Mouse (Mus musculus) heart, embryonic 14.5 days (tissue): Measurements from ENCODE around the gene Epb41. TPM values are rescaled to one million over a fixed set of nuclear protein-coding genes. Genes with fewer than 3 reads are reported as not detected.
A peak's percentile ranks its signal among the peaks of the same experiment; 100 is the strongest.

Source experiments
- ATAC-seq: fragments of 200-750 bp; cut with Nextera tagmentation; 2 replicates; pipeline ENCODE4 v1.8.0; 2017; ENCODE audit warnings: low read depth, moderate TSS enrichment; ENCODE audit not compliant: insufficient number of reproducible peaks, insufficient read depth, low FRiP score
- H3K27ac ChIP-seq, 2 experiments: fragments of 200-500 bp in 1 of 2; fragments of 300-500 bp in 1 of 2; sonication (generic) in 1 of 2; replicated peaks in 1 of 2; 2 replicates each; pipeline ENCODE4 v1.5.1; 2012 to 2014; ENCODE audit warnings: low read depth in 2 of 2, low read length in 2 of 2, control low read depth in 1 of 2, mild to moderate bottlenecking in 1 of 2, mixed read lengths in 1 of 2; ENCODE audit not compliant: control insufficient read depth in 1 of 2, insufficient read depth in 1 of 2
- H3K27me3 ChIP-seq: fragments of 300-500 bp; sonication (generic); 2 replicates; pipeline ENCODE4 v1.6.1; 2014; ENCODE audit warnings: mild to moderate bottlenecking, low read length, control low read depth; ENCODE audit not compliant: control insufficient read depth, insufficient read depth
- H3K36me3 ChIP-seq: fragments of 300-500 bp; sonication (generic); 2 replicates; pipeline ENCODE4 v1.6.1; 2014; ENCODE audit warnings: mild to moderate bottlenecking, control low read depth, low read length, mixed read lengths; ENCODE audit not compliant: control insufficient read depth, insufficient read depth
- H3K4me1 ChIP-seq, 2 experiments: fragments of 200-500 bp in 1 of 2; fragments of 300-500 bp in 1 of 2; sonication (generic) in 1 of 2; 2 replicates each; pipeline ENCODE4 v1.6.1; 2012 to 2014; ENCODE audit warnings: low read length in 2 of 2, control low read depth in 1 of 2, mixed read lengths in 1 of 2; ENCODE audit not compliant: control insufficient read depth in 2 of 2, insufficient read depth in 2 of 2
- H3K4me2 ChIP-seq: fragments of 300-500 bp; sonication (generic); 2 replicates; pipeline ENCODE4 v1.6.1; 2014; ENCODE audit warnings: mild to moderate bottlenecking, low read length
- H3K4me3 ChIP-seq, 2 experiments: fragments of 200-500 bp in 1 of 2; fragments of 300-500 bp in 1 of 2; sonication (generic) in 1 of 2; 2 replicates each; pipeline ENCODE4 v1.5.1; 2012 to 2014; ENCODE audit warnings: low read length in 2 of 2, mild to moderate bottlenecking in 2 of 2, control low read depth in 1 of 2, low read depth in 1 of 2, moderate library complexity in 1 of 2; ENCODE audit not compliant: control insufficient read depth in 1 of 2, insufficient read depth in 1 of 2
- H3K9ac ChIP-seq: fragments of 300-500 bp; sonication (generic); 2 replicates; pipeline ENCODE4 v1.6.1; 2014; ENCODE audit warnings: mild to moderate bottlenecking, low read length
- H3K9me3 ChIP-seq: fragments of 300-500 bp; sonication (generic); 2 replicates; pipeline ENCODE4 v1.6.1; 2016; ENCODE audit warnings: low read length, control low read depth; ENCODE audit not compliant: control insufficient read depth
- WGBS: fragments of 180-500 bp; shearing (Covaris S2); extraction: QIAGEN DNeasy Blood & Tissue Kit; methylation state at CpG from one replicate; pipeline ENCODE4 v1.1.7; 2014; 5-methylcytosine and 5-hydroxymethylcytosine counted together
- polyA plus RNA-seq: library from polyadenylated mRNA; unstranded; fragments of >200 nt; fragmentation: Nextera tagmentation; extraction: Ambion mirVana; gene quantifications from 2 replicates; pipeline ENCODE4 v1.2.1, GENCODE M21; 2014

Gene Epb41
- polyA plus RNA-seq, 1 experiment from 2014 or later = 45.7 TPM

GRCm38 (mm10) chr4:132039975-132040645 lies 35.0 kb downstream of the Epb41 start:
- Histone ChIP-seq H3K4me1 (peaks cover 5 to 26% of the 10 kb centered on the region in 2 experiments), H3K27ac (no peak overlapping the region; a peak in 1 of 4 replicates), H3K9ac (no peak overlapping the region), H3K4me3 (no peak overlapping the region), H3K4me2 (no peak overlapping the region), H3K36me3 (no peaks in the 10 kb centered on the region), H3K27me3 (no peaks in the 10 kb centered on the region), H3K9me3 (no peaks in the 10 kb centered on the region)
- WGBS = 75% methylated on average over 8 of the region's 8 CpGs
- ATAC-seq = no peak

- Histone ChIP-seq H3K4me3 (no peak overlapping the region), H3K27me3 (no peaks in the 10 kb centered on the region), H3K9me3 (no peaks in the 10 kb centered on the region), H3K27ac (no peak overlapping the region; a peak in 1 of 4 replicates), H3K9ac (no peak overlapping the region), H3K4me1 (peaks cover 5 to 23% of the 10 kb centered on the region in 2 experiments), H3K36me3 (no peaks in the 10 kb centered on the region), H3K4me2 (no peak overlapping the region)
- WGBS = 86% methylated on average over 2 of the region's 2 CpGs
- ATAC-seq = no peak
Observed at GRCm38 (mm10) chr4:132039521-132039920, 35.6 kb downstream of the Epb41 start.

- Histone ChIP-seq H3K36me3 (no peaks in the 10 kb centered on the region), H3K9ac (no peak overlapping the region), H3K4me2 (no peak overlapping the region), H3K27ac (no peak overlapping the region), H3K9me3 (no peaks in the 10 kb centered on the region), H3K4me3 (no peak overlapping the region), H3K4me1 (peaks cover 5 to 16% of the 10 kb centered on the region in 2 experiments), H3K27me3 (no peaks in the 10 kb centered on the region)
- ATAC-seq = no peak
- 69% methylated on average over 2 of the region's 2 CpGs for WGBS
Observed at GRCm38 (mm10) chr4:132038809-132039208, 36.3 kb downstream of the Epb41 start.

GRCm38 (mm10) chr4:132037991-132038390 lies 37.1 kb downstream of the Epb41 start:
- Histone ChIP-seq H3K9me3 (no peaks in the 10 kb centered on the region), H3K27me3 (no peaks in the 10 kb centered on the region), H3K9ac (no peak overlapping the region), H3K4me2 (no peak overlapping the region), H3K36me3 (no peaks in the 10 kb centered on the region), H3K4me3 (no peak overlapping the region), H3K27ac (peak overlapping the region; percentile 8 to 46; a peak in 1 of 4 replicates), H3K4me1 (peaks cover 5 to 10% of the 10 kb centered on the region in 2 experiments)
- no peak for ATAC-seq
- 57% methylated on average over 7 of the region's 7 CpGs for WGBS

- H3K4me2 ChIP-seq = no peak overlapping the region
- 64% methylated on average over 5 of the region's 5 CpGs for WGBS
- H3K4me3 ChIP-seq = no peak overlapping the region
- H3K36me3 ChIP-seq = no peaks in the 10 kb centered on the region
- H3K9me3 ChIP-seq = no peaks in the 10 kb centered on the region
- H3K4me1 ChIP-seq = peaks cover 5 to 10% of the 10 kb centered on the region in 2 experiments
- no peak overlapping the region for H3K27ac ChIP-seq
- no peak overlapping the region for H3K9ac ChIP-seq
- ATAC-seq = no peak
- H3K27me3 ChIP-seq = no peaks in the 10 kb centered on the region
Observed at GRCm38 (mm10) chr4:132037137-132037536, 38.0 kb downstream of the Epb41 start.

GRCm38 (mm10) chr4:132034242-132034641 lies 40.9 kb downstream of the Epb41 start:
- no peak overlapping the region for H3K27ac ChIP-seq
- no peak for ATAC-seq
- H3K4me2 ChIP-seq = no peak overlapping the region
- no peaks in the 10 kb centered on the region for H3K27me3 ChIP-seq
- H3K9me3 ChIP-seq = no peaks in the 10 kb centered on the region
- no peak overlapping the region for H3K4me3 ChIP-seq
- no peaks in the 10 kb centered on the region for H3K36me3 ChIP-seq
- WGBS = 86% methylated on average over 2 of the region's 2 CpGs
- H3K4me1 ChIP-seq = peaks cover 10 to 25% of the 10 kb centered on the region in 2 experiments
- no peak overlapping the region for H3K9ac ChIP-seq

GRCm38 (mm10) chr4:132033183-132033582 lies 41.9 kb downstream of the Epb41 start:
- ATAC-seq = no peak
- Histone ChIP-seq H3K9me3 (no peaks in the 10 kb centered on the region), H3K4me1 (peaks cover 10 to 26% of the 10 kb centered on the region in 2 experiments), H3K27ac (no peak overlapping the region), H3K9ac (no peak overlapping the region), H3K36me3 (no peaks in the 10 kb centered on the region), H3K4me2 (no peak overlapping the region), H3K4me3 (no peak overlapping the region), H3K27me3 (no peaks in the 10 kb centered on the region)
- 92% methylated on average over 1 of the region's 1 CpGs for WGBS
